Mouse (Mus musculus) kidney, adult 2 months (tissue): ENCODE measurements around the gene 2510039O18Rik.

Experiments
- CTCF ChIP-seq: fragments of 200-500 bp; conservative IDR thresholded peaks from 2 replicates; pipeline ENCODE4 v1.5.1; 2011; ENCODE audit warnings: low read depth, mild to moderate bottlenecking, control low read depth, low read length, moderate library complexity, mixed read lengths; ENCODE audit not compliant: insufficient read depth, insufficient read length
- POLR2A ChIP-seq: fragments of 200-500 bp; IDR thresholded peaks from one replicate; pipeline ENCODE4 v1.6.1; 2011; ENCODE audit warnings: low read depth, low read length, control low read depth

DNA sequence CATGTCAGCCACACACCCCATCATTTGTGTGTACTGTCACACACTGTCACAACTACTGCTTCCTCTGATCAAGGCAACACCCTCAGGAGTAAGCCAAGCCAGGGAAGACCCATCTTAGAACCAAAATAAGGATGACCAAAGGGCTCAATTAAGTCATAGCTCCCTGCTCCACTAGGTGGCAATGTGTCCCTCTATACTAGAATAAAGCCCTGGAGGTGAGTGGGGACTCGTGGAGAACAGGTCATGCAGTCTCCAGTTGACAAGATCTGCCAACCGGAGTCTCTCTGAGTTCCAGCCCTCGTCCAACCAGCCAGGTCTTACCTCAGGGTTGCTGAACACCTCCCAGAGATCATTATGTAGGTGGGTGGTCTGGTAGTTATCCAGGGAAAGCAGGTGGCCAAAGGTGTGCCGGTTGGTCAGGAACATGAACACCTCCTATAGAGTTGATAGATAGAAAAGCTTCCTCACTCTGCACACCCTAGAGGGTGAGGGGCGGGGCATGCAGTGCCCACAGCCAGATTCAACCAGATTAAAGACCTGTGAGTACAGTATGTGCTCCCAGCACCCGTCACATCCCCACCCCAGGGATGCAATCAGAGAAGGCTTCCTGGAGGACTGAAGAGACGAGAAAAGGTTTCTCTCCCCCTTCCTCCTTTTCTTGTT is 22.1 kb upstream of the 2510039O18Rik start:
- TF ChIP-seq POLR2A (no peak), CTCF (peak; percentile 56)
